In the genomic region with DNA sequence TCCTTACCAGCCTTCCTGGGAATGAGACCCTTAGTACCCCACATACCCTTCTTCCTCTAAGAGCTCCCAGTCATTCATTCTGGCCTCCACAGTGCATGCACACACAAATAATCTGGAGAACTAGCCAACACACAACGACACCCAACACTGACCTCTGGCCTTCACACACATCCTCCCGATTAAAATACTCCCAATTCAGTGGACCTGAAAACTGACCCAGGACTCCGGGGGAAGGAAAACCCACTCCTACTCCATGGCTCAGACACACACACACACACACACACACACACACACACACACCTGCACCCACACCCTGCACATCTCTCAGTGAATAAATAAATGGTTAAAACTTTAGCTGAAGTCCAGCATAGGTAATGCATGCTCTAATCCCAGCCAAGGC, we compare ENCODE assay signal across 18 mouse cellular contexts. TPM values are rescaled to one million over a fixed set of nuclear protein-coding genes. Genes with fewer than 3 reads are reported as not detected.
"Had no signal": no experiment of that assay in that cellular context is flagged by ENCODE, and none has a peak within 500 bp of the region (broad histone marks: within the 10 kb centered on the region; RNA-seq: fewer than 3 reads in every experiment).

No protein-coding gene starts in this region.

- H3K4me3 ChIP-seq: intestine, embryonic 15.5 days; layer of hippocampus, adult 2 months; liver, embryonic 13.5 days had no signal

- DNase-seq: layer of hippocampus, adult 9-11 months; liver, embryonic 13.5 days; lung, adult 2 months; lung, postnatal 14 days; lung, postnatal 4 days; thymus, adult 18-20 months; thymus, postnatal 36 days had no signal

- ATAC-seq: intestine, embryonic 15.5 days had no signal

- H3K4me2 ChIP-seq: intestine, embryonic 15.5 days; liver, embryonic 13.5 days; midbrain, embryonic 11.5 days had no signal

- H3K9me3 ChIP-seq: intestine, embryonic 15.5 days; liver, embryonic 13.5 days had no signal

- H3K27ac ChIP-seq: intestine, embryonic 15.5 days; layer of hippocampus, adult 2 months; liver, embryonic 13.5 days had no signal

- H3K27me3 ChIP-seq: intestine, embryonic 15.5 days; liver, embryonic 13.5 days had no signal

- H3K9ac ChIP-seq: intestine, embryonic 15.5 days; liver, embryonic 13.5 days had no signal

RNA-seq across cellular contexts. Expression of a gene that starts 60.0 kb away (rescaled TPM):
- polyA plus RNA-seq: large intestine, adult 2 months; limb, embryonic 11.5 days; liver, adult 2 months; liver, embryonic 13.5 days; midbrain, embryonic 11.5 days; midbrain, embryonic 14.5 days; neural tube, embryonic 11.5 days; small intestine, adult 2 months; spleen, adult 2 months; urinary bladder, adult 2 months had no signal
